Mouse (Mus musculus) hindbrain, postnatal 0 days (tissue): ENCODE data around the gene AC124108.1. TPM values are rescaled to one million over a fixed set of nuclear protein-coding genes. Genes with fewer than 3 reads are reported as not detected.

Experiments
- ATAC-seq: fragments of 200-750 bp; cut with Nextera tagmentation; 2 replicates; pipeline ENCODE4 v1.8.0; 2017; ENCODE audit warnings: mild to moderate bottlenecking, moderate TSS enrichment, moderate library complexity
- DNase-seq: peaks from one replicate; pipeline ENCODE4 v3.0.0-alpha.2; 2015; ENCODE audit warnings: low spot score
- H3K27ac ChIP-seq: fragments of 300-500 bp; sonication (generic); 2 replicates; pipeline ENCODE4 v1.5.1; 2014; ENCODE audit warnings: mild to moderate bottlenecking
- H3K27me3 ChIP-seq: fragments of 300-500 bp; sonication (generic); 2 replicates; pipeline ENCODE4 v1.6.1; 2014; ENCODE audit warnings: low read length, mixed read lengths; ENCODE audit not compliant: insufficient read depth
- H3K36me3 ChIP-seq: fragments of 300-500 bp; sonication (generic); 2 replicates; pipeline ENCODE4 v1.6.1; 2014; ENCODE audit warnings: low read length, mixed read lengths; ENCODE audit not compliant: insufficient read depth
- H3K4me1 ChIP-seq: fragments of 300-500 bp; sonication (generic); 2 replicates; pipeline ENCODE4 v1.6.1; 2014; ENCODE audit warnings: antibody characterized with exemption, low read length, mixed read lengths; ENCODE audit not compliant: insufficient read depth
- H3K4me2 ChIP-seq: fragments of 300-500 bp; sonication (generic); 2 replicates; pipeline ENCODE4 v1.6.1; 2014; ENCODE audit warnings: low read depth, mild to moderate bottlenecking, low read length, moderate library complexity, mixed read lengths
- H3K4me3 ChIP-seq: fragments of 300-500 bp; sonication (generic); 2 replicates; pipeline ENCODE4 v1.5.1; 2014; ENCODE audit warnings: low read length
- H3K9ac ChIP-seq: fragments of 300-500 bp; sonication (generic); replicated peaks from 2 replicates; pipeline ENCODE4 v1.6.1; 2014; ENCODE audit warnings: mild to moderate bottlenecking, low read length, moderate library complexity, mixed read lengths
- H3K9me3 ChIP-seq: fragments of 300-500 bp; sonication (generic); 2 replicates; pipeline ENCODE4 v1.6.1; 2016; ENCODE audit warnings: low read length, mixed read lengths
- CTCF ChIP-seq: IDR thresholded peaks from 2 replicates; pipeline ENCODE4 v1.5.1; 2016; ENCODE audit warnings: antibody characterized with exemption, control low read depth, low read depth
- WGBS: fragments of 180-500 bp; shearing (Covaris S2); extraction: QIAGEN DNeasy Blood & Tissue Kit; methylation state at CpG from one replicate; pipeline ENCODE4 v1.1.7; 2014; 5-methylcytosine and 5-hydroxymethylcytosine counted together
- polyA plus RNA-seq: library from polyadenylated mRNA; unstranded; fragments of >200 nt; fragmentation: Nextera tagmentation; extraction: Ambion mirVana; gene quantifications from 2 replicates; pipeline ENCODE4 v1.2.1, GENCODE M21; 2015
- total RNA-seq: library from RNA; depleted of rRNA; stranded (reverse); fragments of >200 nt; gene quantifications from 2 replicates; pipeline ENCODE4 v1.2.3, GENCODE M21; 2014

Gene AC124108.1
- total and polyA plus RNA-seq, 2 experiments from 2014 or later = 0.70 to 4.8 TPM

GRCm38 (mm10) chr1:132198401-132199071 lies 7.3 kb downstream of the AC124108.1 start:
- TF ChIP-seq CTCF = no peak
- no peak for DNase-seq
- no peaks in the 10 kb centered on the region for H3K9me3 ChIP-seq
- no peak overlapping the region for H3K9ac ChIP-seq
- no peak overlapping the region for H3K4me3 ChIP-seq
- 81% methylated on average over 16 of the region's 16 CpGs for WGBS
- H3K36me3 ChIP-seq = no peaks in the 10 kb centered on the region
- peaks cover 18% of the 10 kb centered on the region for H3K4me1 ChIP-seq
- H3K27ac ChIP-seq = no peak overlapping the region
- H3K27me3 ChIP-seq = no peaks in the 10 kb centered on the region
- no peak overlapping the region for H3K4me2 ChIP-seq
- ATAC-seq = no peak

DNA sequence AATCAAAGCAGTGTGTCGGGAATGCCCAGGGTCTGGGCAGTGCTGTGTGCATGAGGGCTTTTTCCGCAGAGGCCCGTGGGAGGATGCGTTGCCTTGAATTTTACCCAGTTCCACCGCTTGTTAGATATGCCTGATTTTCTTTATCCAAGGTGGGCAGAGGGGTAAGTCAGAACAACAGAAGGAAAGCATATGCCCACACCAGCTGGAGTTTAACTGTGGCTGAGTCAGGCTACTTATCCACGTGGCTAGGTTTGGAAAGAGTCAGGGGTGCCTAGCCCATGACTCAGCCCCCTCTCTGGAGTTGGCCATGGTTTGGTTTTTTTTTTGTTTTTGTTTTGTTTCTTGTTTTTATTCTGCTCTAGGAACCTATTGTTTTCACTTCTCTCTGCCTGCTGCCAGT lies 8.0 kb downstream of the AC124108.1 start:
- WGBS = 65% methylated on average over 6 of the region's 6 CpGs
- Histone ChIP-seq H3K27ac (no peak overlapping the region), H3K4me1 (peaks cover 12% of the 10 kb centered on the region), H3K36me3 (no peaks in the 10 kb centered on the region), H3K27me3 (no peaks in the 10 kb centered on the region), H3K4me2 (no peak overlapping the region), H3K9ac (no peak overlapping the region), H3K4me3 (no peak overlapping the region), H3K9me3 (no peaks in the 10 kb centered on the region)
- no peak for TF ChIP-seq CTCF
- ATAC-seq (no peak), DNase-seq (no peak)

DNA sequence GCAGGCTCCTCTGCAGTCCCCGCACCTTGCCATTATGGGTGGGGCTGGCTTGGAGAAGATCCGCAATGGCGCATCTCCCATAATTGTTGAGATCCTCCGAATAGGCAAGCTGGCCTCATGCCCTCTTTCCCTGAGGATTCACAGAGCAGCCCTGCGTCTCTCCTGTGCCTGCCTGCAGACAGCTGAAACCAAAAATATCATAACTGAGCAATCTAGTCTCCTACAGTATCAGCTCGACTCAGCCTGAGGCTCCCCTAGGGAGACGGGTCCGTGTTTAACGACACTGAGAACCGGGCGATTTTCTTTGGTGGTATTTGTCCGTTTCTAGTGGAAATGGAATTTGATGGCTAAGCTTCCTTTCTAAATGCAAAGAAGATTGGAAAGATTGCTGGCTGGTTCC lies 8.7 kb downstream of the AC124108.1 start:
- no peak overlapping the region for H3K9ac ChIP-seq
- no peaks in the 10 kb centered on the region for H3K27me3 ChIP-seq
- no peaks in the 10 kb centered on the region for H3K36me3 ChIP-seq
- H3K27ac ChIP-seq = peak overlapping the region; percentile 62
- DNase-seq (no peak), ATAC-seq (no peak)
- peaks cover 10% of the 10 kb centered on the region for H3K4me1 ChIP-seq
- peak overlapping the region; percentile 53 for H3K4me2 ChIP-seq
- H3K9me3 ChIP-seq = no peaks in the 10 kb centered on the region
- WGBS = 8% methylated on average over 12 of the region's 12 CpGs
- no peak for TF ChIP-seq CTCF
- peak overlapping the region; percentile 35 for H3K4me3 ChIP-seq

GRCm38 (mm10) chr1:132200562-132201510 lies 9.6 kb downstream of the AC124108.1 start:
- peak overlapping the region; percentile 35 for H3K4me3 ChIP-seq
- DNase-seq (peak; percentile 95), ATAC-seq (peak; percentile 94)
- no peaks in the 10 kb centered on the region for H3K36me3 ChIP-seq
- peak overlapping the region; percentile 53 for H3K4me2 ChIP-seq
- TF ChIP-seq CTCF = peak; percentile 66
- peak overlapping the region; percentile 62 for H3K27ac ChIP-seq
- H3K27me3 ChIP-seq = no peaks in the 10 kb centered on the region
- H3K9me3 ChIP-seq = no peaks in the 10 kb centered on the region
- H3K9ac ChIP-seq = peak overlapping the region; percentile 50
- 6% methylated on average over 11 of the region's 11 CpGs for WGBS
- H3K4me1 ChIP-seq = peaks cover 10% of the 10 kb centered on the region

DNA sequence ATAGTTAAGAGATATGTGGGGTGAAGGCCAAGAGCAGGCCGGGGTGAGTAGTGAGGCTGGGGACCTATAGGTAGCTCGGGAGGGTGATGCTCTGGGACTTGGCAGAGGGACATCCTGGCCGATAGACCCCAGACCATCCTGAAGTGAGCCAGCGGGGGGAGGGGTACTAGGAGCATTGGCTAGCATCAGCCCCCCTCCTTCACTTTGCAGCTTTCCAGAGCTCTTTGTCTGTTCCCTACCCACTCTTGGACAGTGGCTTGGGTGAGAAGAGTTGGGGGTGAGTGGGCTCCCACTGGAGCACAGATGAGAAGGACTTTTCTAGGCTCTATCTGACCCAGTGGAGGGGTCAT lies 10.2 kb downstream of the AC124108.1 start:
- peaks cover 10% of the 10 kb centered on the region for H3K4me1 ChIP-seq

GRCm38 (mm10) chr1:132201936-132202335 lies 10.7 kb downstream of the AC124108.1 start:
- Histone ChIP-seq H3K9me3 (no peaks in the 10 kb centered on the region), H3K4me3 (no peak overlapping the region), H3K36me3 (no peaks in the 10 kb centered on the region), H3K4me2 (peak overlapping the region; percentile 53), H3K4me1 (peaks cover 10% of the 10 kb centered on the region), H3K27me3 (no peaks in the 10 kb centered on the region), H3K9ac (peak overlapping the region; percentile 50; the same call in 1 of the 2 replicates), H3K27ac (peak overlapping the region; percentile 62; the same call in 1 of the 2 replicates)
- no peak for DNase-seq
- 46% methylated on average over 2 of the region's 2 CpGs for WGBS
- TF ChIP-seq CTCF = no peak
- ATAC-seq = no peak

More for the DNA sequence above, 10.2 kb downstream of the AC124108.1 start:
- Histone ChIP-seq H3K36me3 (no peaks in the 10 kb centered on the region), H3K9ac (peak overlapping the region; percentile 50), H3K4me2 (peak overlapping the region; percentile 53), H3K27ac (peak overlapping the region; percentile 62; the same call in 1 of the 2 replicates), H3K9me3 (no peaks in the 10 kb centered on the region), H3K27me3 (no peaks in the 10 kb centered on the region), H3K4me3 (peak overlapping the region; percentile 35)
- no peak for ATAC-seq
- WGBS = 30% methylated on average over 4 of the region's 4 CpGs
- no peak for TF ChIP-seq CTCF
- DNase-seq = no peak
